Mouse (Mus musculus) MEL (cell line): ENCODE measurements around the gene Rpl36al. TPM values are rescaled to one million over a fixed set of nuclear protein-coding genes. Genes with fewer than 3 reads are reported as not detected.

Experiments
- DNase-seq: peaks from one replicate; pipeline ENCODE4 v3.0.0; 2011; ENCODE audit warnings: low read depth, low spot score
- H3K27ac ChIP-seq: 2 replicates; pipeline ENCODE4 v1.5.1; 2012; ENCODE audit warnings: low read depth, mild to moderate bottlenecking, control low read depth, low read length, moderate library complexity; ENCODE audit not compliant: control insufficient read depth
- H3K27me3 ChIP-seq, 2 experiments: fragments of 150-350 bp in 1 of 2; sonication (generic) in 1 of 2; 2 replicates each; pipeline ENCODE4 v1.6.1; 2012; ENCODE audit warnings: low read length in 2 of 2, mild to moderate bottlenecking in 2 of 2, improper control_type of control experiment in 1 of 2, moderate library complexity in 1 of 2; ENCODE audit not compliant: insufficient read depth in 2 of 2, control insufficient read depth in 1 of 2
- H3K36me3 ChIP-seq, 2 experiments: 2 replicates each; pipeline ENCODE4 v1.6.1; 2012 to 2014; ENCODE audit warnings: low read length in 2 of 2, improper control_type of control experiment in 1 of 2, inconsistent platforms in 1 of 2, mild to moderate bottlenecking in 1 of 2; ENCODE audit not compliant: insufficient read depth in 2 of 2, control insufficient read depth in 1 of 2
- H3K4me1 ChIP-seq, 2 experiments: fragments of 150-350 bp in 1 of 2; sonication (generic) in 1 of 2; 2 replicates each; pipeline ENCODE4 v1.6.1; 2012; ENCODE audit warnings: low read length in 2 of 2, improper control_type of control experiment in 1 of 2, mild to moderate bottlenecking in 1 of 2; ENCODE audit not compliant: insufficient read depth in 2 of 2, control insufficient read depth in 1 of 2
- H3K4me3 ChIP-seq, 2 experiments: fragments of 150-350 bp in 1 of 2; sonication (generic) in 1 of 2; 2 replicates each; pipeline ENCODE4 v1.5.1; 2012; ENCODE audit warnings: low read depth in 2 of 2, low read length in 2 of 2, mild to moderate bottlenecking in 2 of 2, moderate library complexity in 2 of 2, control low read depth in 1 of 2, improper control_type of control experiment in 1 of 2; ENCODE audit not compliant: control insufficient read depth in 1 of 2, insufficient read depth in 1 of 2
- H3K79me2 ChIP-seq: 2 replicates; pipeline ENCODE4 v1.6.1; 2012; ENCODE audit warnings: mild to moderate bottlenecking, low read length, moderate library complexity; ENCODE audit not compliant: control insufficient read depth, poor library complexity, insufficient read depth
- H3K9ac ChIP-seq: 2 replicates; pipeline ENCODE4 v1.6.1; 2012; ENCODE audit warnings: low read depth, mild to moderate bottlenecking, control low read depth, low read length, moderate library complexity; ENCODE audit not compliant: control insufficient read depth, poor library complexity, severe bottlenecking
- H3K9me3 ChIP-seq: fragments of 150-350 bp; sonication (generic); replicated peaks from 2 replicates; pipeline ENCODE4 v1.6.1; 2012; ENCODE audit warnings: mild to moderate bottlenecking, low read length, improper control_type of control experiment, moderate library complexity; ENCODE audit not compliant: insufficient read depth
- CHD1 ChIP-seq: IDR thresholded peaks from 2 replicates; pipeline ENCODE4 v1.6.1; 2012; ENCODE audit warnings: low read depth, mild to moderate bottlenecking, inconsistent platforms, low read length, improper control_type of control experiment
- CHD2 ChIP-seq: IDR thresholded peaks from 2 replicates; pipeline ENCODE4 v1.6.1; 2011; ENCODE audit warnings: low read length, improper control_type of control experiment
- CTCF ChIP-seq, 3 experiments: IDR thresholded peaks in 2 of 3; conservative IDR thresholded peaks in 1 of 3; 2 replicates each; pipeline ENCODE4 v1.5.1; 2011 to 2012; ENCODE audit warnings: low read length in 3 of 3, low read depth in 2 of 3, mild to moderate bottlenecking in 2 of 3, improper control_type of control experiment in 1 of 3, inconsistent platforms in 1 of 3, mixed read lengths in 1 of 3, moderate library complexity in 1 of 3; ENCODE audit not compliant: control insufficient read depth in 1 of 3, insufficient read depth in 1 of 3, poor library complexity in 1 of 3, severe bottlenecking in 1 of 3
- EP300 ChIP-seq, 2 experiments: IDR thresholded peaks; 2 replicates each; pipeline ENCODE4 v1.6.1; 2011; ENCODE audit warnings: improper control_type of control experiment in 2 of 2, low read length in 2 of 2, low read depth in 1 of 2, mild to moderate bottlenecking in 1 of 2
- GATA1 ChIP-seq: IDR thresholded peaks from 2 replicates; pipeline ENCODE4 v1.6.1; 2011; ENCODE audit warnings: low read depth, low read length, improper control_type of control experiment
- JUND ChIP-seq: IDR thresholded peaks from 2 replicates; pipeline ENCODE4 v1.6.1; 2011; ENCODE audit warnings: low read depth, mild to moderate bottlenecking, improper control_type of control experiment, low read length
- KAT2A ChIP-seq: conservative IDR thresholded peaks from 2 replicates; pipeline ENCODE4 v1.6.1; 2012; ENCODE audit warnings: low read depth, low read length, improper control_type of control experiment, inconsistent platforms
- MAFK ChIP-seq: IDR thresholded peaks from 2 replicates; pipeline ENCODE4 v1.6.1; 2011; ENCODE audit warnings: low read depth, mild to moderate bottlenecking, low read length, improper control_type of control experiment, borderline replicate concordance
- MAZ ChIP-seq: IDR thresholded peaks from 2 replicates; pipeline ENCODE4 v1.6.1; 2012; ENCODE audit warnings: low read depth, mild to moderate bottlenecking, inconsistent platforms, low read length, improper control_type of control experiment
- MYB ChIP-seq: IDR thresholded peaks from 2 replicates; pipeline ENCODE4 v1.6.1; 2011; ENCODE audit warnings: mild to moderate bottlenecking, low read depth, low read length, improper control_type of control experiment
- NRF1 ChIP-seq: IDR thresholded peaks from 2 replicates; pipeline ENCODE4 v1.6.1; 2014; ENCODE audit warnings: low read depth, mild to moderate bottlenecking, inconsistent platforms, low read length, improper control_type of control experiment, moderate library complexity; ENCODE audit not compliant: poor library complexity, insufficient read depth, severe bottlenecking
- RAD21 ChIP-seq: IDR thresholded peaks from 2 replicates; pipeline ENCODE4 v1.6.1; 2011; ENCODE audit warnings: mild to moderate bottlenecking, low read depth, low read length, improper control_type of control experiment
- TBP ChIP-seq: IDR thresholded peaks from 2 replicates; pipeline ENCODE4 v1.8.0; 2011; ENCODE audit warnings: low read depth, low read length, improper control_type of control experiment
- UBTF ChIP-seq: IDR thresholded peaks from 2 replicates; pipeline ENCODE4 v1.6.1; 2012; ENCODE audit warnings: low read depth, mild to moderate bottlenecking, inconsistent platforms, low read length, improper control_type of control experiment, moderate library complexity, borderline replicate concordance; ENCODE audit not compliant: insufficient read depth
- USF1 ChIP-seq: IDR thresholded peaks from 2 replicates; pipeline ENCODE4 v1.6.1; 2014; ENCODE audit warnings: low read depth, mild to moderate bottlenecking, inconsistent platforms, low read length, improper control_type of control experiment, moderate library complexity
- ZKSCAN1 ChIP-seq: IDR thresholded peaks from 2 replicates; pipeline ENCODE4 v1.6.1; 2012; ENCODE audit warnings: low read depth, mild to moderate bottlenecking, inconsistent platforms, low read length, improper control_type of control experiment, moderate library complexity
- ZMIZ1 ChIP-seq: IDR thresholded peaks from 2 replicates; pipeline ENCODE4 v1.6.1; 2012; ENCODE audit warnings: low read depth, mild to moderate bottlenecking, inconsistent platforms, low read length, improper control_type of control experiment, moderate library complexity
- polyA plus RNA-seq, 2 experiments: library from polyadenylated mRNA; stranded (reverse) in 1 of 2; unstranded in 1 of 2; fragments of >175 nt in 1 of 2; fragments of >200 nt in 1 of 2; gene quantifications; 2 replicates each; pipeline versions ENCODE4 v1.2.1 to v1.2.4; 2012; ENCODE audit warnings: low replicate concordance in 2 of 2, low read depth in 1 of 2; ENCODE audit not compliant: insufficient read length in 2 of 2, insufficient read depth in 1 of 2, missing spikeins in 1 of 2
- total RNA-seq: library from RNA; depleted of rRNA; stranded (reverse); fragments of 300-350 nt; gene quantifications from 2 replicates; pipeline ENCODE4 v1.2.3, GENCODE M21; 2012

Rpl36al gene
- total and polyA plus RNA-seq, 3 experiments = 696 to 1,318 TPM; not detected in 1

- TF ChIP-seq NRF1 (no peak), KAT2A (no peak), ZKSCAN1 (no peak)
- TF ChIP-seq, all 39 proteins: peak for 0
Measured at GRCm38 (mm10) chr12:69207396-69207795, 23.5 kb upstream of the Rpl36al start (continued).

GRCm38 (mm10) chr12:69204052-69204833, 20.4 kb upstream of the Rpl36al start, which contains the start of gene Gm49384:
TSS of gene Gm49384 (minus strand) at chr12:69204267.
- H3K27ac ChIP-seq = no peak within 1 kb of the TSS
- no peak for DNase-seq
- H3K27me3 ChIP-seq = no peaks in the 10 kb centered on the region
- H3K9me3 ChIP-seq = no peaks in the 10 kb centered on the region
- peaks cover 0 to 8% of the 10 kb centered on the region in 2 experiments; a peak in 2 of 4 replicates for H3K4me1 ChIP-seq
- no peak within 1 kb of the TSS for H3K4me3 ChIP-seq
- no peak within 1 kb of the TSS for H3K9ac ChIP-seq
- peaks cover 9 to 14% of the 10 kb centered on the region in 2 experiments for H3K36me3 ChIP-seq
- TF ChIP-seq CTCF (IDR thresholded peaks at IDR 0.05 in 2 of 3, conservative IDR thresholded peaks at IDR 0.05 in 1 of 3; ENCODE audit: control insufficient read depth in 1 of 3, insufficient read depth in 1 of 3, low read depth in 2 of 3, low read length in 3 of 3, poor library complexity in 1 of 3, severe bottlenecking in 1 of 3) = no peak
- TF ChIP-seq JUND = no peak
- TF ChIP-seq CHD1 = no peak
- no peak for TF ChIP-seq EP300 (IDR thresholded peaks at IDR 0.05; ENCODE audit: low read depth in 1 of 2, low read length in 2 of 2)
- no peak for TF ChIP-seq KAT2A
- TF ChIP-seq RAD21 = no peak
- TF ChIP-seq TBP = no peak
- no peak for TF ChIP-seq UBTF
- no peak for TF ChIP-seq NRF1
- TF ChIP-seq ZMIZ1 = no peak
- TF ChIP-seq GATA1 = no peak
- TF ChIP-seq MYB = no peak
- no peak for TF ChIP-seq MAFK
- no peak for TF ChIP-seq CHD2
- no peak for TF ChIP-seq ZKSCAN1
- no peak for TF ChIP-seq USF1
- no peak for TF ChIP-seq MAZ
- H3K79me2 ChIP-seq = peaks cover 3% of the 10 kb centered on the region
